In genomic region chr9:65525445-65526195, GRCm38 (mm10) we compare ENCODE assay signal across 25 mouse cellular contexts. TPM values are rescaled to one million over a fixed set of nuclear protein-coding genes. Genes with fewer than 3 reads are reported as not detected.
DNase-seq lines count a peak whose midpoint lies in the region; ATAC-seq and TF ChIP-seq lines count a peak whose summit lies in the region.
"Had no signal": no experiment of that assay in that cellular context is flagged by ENCODE, and none has a peak within 500 bp of the region (broad histone marks: within the 10 kb centered on the region; RNA-seq: fewer than 3 reads in every experiment).

No protein-coding gene starts in this region.

- DNase-seq in adrenal gland, adult (ENCODE audit: inconsistent age in 2 of 2, low spot score in 1 of 2) = peak; percentile 67 to 82
- DNase-seq in adrenal gland, postnatal 14 days = no peak
- peak in 1 of 2 experiments; percentile 41 for DNase-seq in heart, adult 2 months
- no peak for DNase-seq in heart, postnatal 10 days
- DNase-seq in 3134 (ENCODE audit: extremely low read depth, insufficient read length, low spot score) = peak; percentile 66
- DNase-seq in urinary bladder, postnatal 36 days (ENCODE audit: low spot score in 2 of 2) = no peak
- DNase-seq: adrenal gland, adult 8-10 months; cerebellum, adult 2 months; cerebellum, postnatal 36 days; kidney, adult 8-10 months; kidney, postnatal 36 days; midbrain, embryonic 14.5 days; right cerebral cortex, postnatal 14 days; thymus, adult 2 months had no signal

- TF ChIP-seq CTCF in heart, adult 2 months (IDR thresholded peaks at IDR 0.05) = no peak

- H3K9ac ChIP-seq in heart, adult 2 months (ENCODE audit: low read depth, low read length) = no peak overlapping the region
- H3K9ac ChIP-seq in neural tube, embryonic 15.5 days (replicated peaks) = no peak overlapping the region
- H3K9ac ChIP-seq: heart, embryonic 15.5 days; hindbrain, embryonic 14.5 days; limb, embryonic 15.5 days; stomach, embryonic 15.5 days had no signal

- ATAC-seq in neural tube, embryonic 15.5 days (ENCODE audit: low FRiP score) = no peak

- H3K4me2 ChIP-seq in neural tube, embryonic 15.5 days = no peak overlapping the region
- H3K4me2 ChIP-seq: heart, embryonic 15.5 days; hindbrain, embryonic 14.5 days; limb, embryonic 15.5 days; stomach, embryonic 15.5 days had no signal

- no peak overlapping the region for H3K4me3 ChIP-seq in heart, adult 2 months
- no peak overlapping the region for H3K4me3 ChIP-seq in brown adipose tissue, adult 24 weeks (ENCODE audit: insufficient read depth, low read depth, low read length)
- H3K4me3 ChIP-seq in neural tube, embryonic 15.5 days (replicated peaks) = no peak overlapping the region
- H3K4me3 ChIP-seq: heart, embryonic 15.5 days; limb, embryonic 15.5 days; megakaryocyte, embryonic 14.5 days; stomach, embryonic 15.5 days had no signal

- H3K27ac ChIP-seq in heart, adult 2 months = peak overlapping the region; percentile 26
- H3K27ac ChIP-seq in brown adipose tissue, adult 24 weeks (replicated peaks; ENCODE audit: low read depth, low read length) = peak overlapping the region; percentile 67; the same call in 1 of the 2 replicates
- no peak overlapping the region for H3K27ac ChIP-seq in neural tube, embryonic 15.5 days (replicated peaks)
- H3K27ac ChIP-seq: heart, embryonic 15.5 days; hindbrain, embryonic 14.5 days; limb, embryonic 15.5 days; stomach, embryonic 15.5 days had no signal

- H3K9me3 ChIP-seq in neural tube, embryonic 15.5 days (replicated peaks) = no peaks in the 10 kb centered on the region
- H3K9me3 ChIP-seq: heart, embryonic 15.5 days; limb, embryonic 15.5 days; megakaryocyte, embryonic 14.5 days; stomach, embryonic 15.5 days had no signal

- H3K27me3 ChIP-seq in heart, adult 2 months (ENCODE audit: control insufficient read depth, insufficient read depth, low read length) = no peaks in the 10 kb centered on the region
- H3K27me3 ChIP-seq in neural tube, embryonic 15.5 days (replicated peaks) = no peaks in the 10 kb centered on the region
- H3K27me3 ChIP-seq: CH12.LX; limb, embryonic 15.5 days; megakaryocyte, embryonic 14.5 days; stomach, embryonic 15.5 days had no signal

- TF ChIP-seq POLR2A in heart, adult 2 months (IDR thresholded peaks at IDR 0.05; ENCODE audit: insufficient read depth, low read depth, low read length) = no peak

- WGBS in heart, adult 2 months = 49% methylated on average over 10 of the region's 10 CpGs
- WGBS in neural tube, embryonic 15.5 days = 85% methylated on average over 10 of the region's 10 CpGs

- H3K79me2 ChIP-seq in heart, adult 2 months (replicated peaks; ENCODE audit: control insufficient read depth, insufficient read depth, low read length) = no peaks in the 10 kb centered on the region

- TF ChIP-seq EP300 in heart, adult 2 months (IDR thresholded peaks at IDR 0.05; ENCODE audit: insufficient read depth, low read depth, low read length) = no peak

- H3K36me3 ChIP-seq in heart, adult 2 months (ENCODE audit: control insufficient read depth, insufficient read depth, low read length) = no peaks in the 10 kb centered on the region
- H3K36me3 ChIP-seq in neural tube, embryonic 15.5 days = no peaks in the 10 kb centered on the region
- H3K36me3 ChIP-seq: heart, embryonic 15.5 days; limb, embryonic 15.5 days; stomach, embryonic 15.5 days had no signal

- H3K4me1 ChIP-seq in heart, adult 2 months (ENCODE audit: control insufficient read depth, insufficient read depth, low read length) = peaks cover 1% of the 10 kb centered on the region; the same call in 1 of the 2 replicates
- H3K4me1 ChIP-seq in brown adipose tissue, adult 24 weeks (ENCODE audit: control insufficient read depth, insufficient read depth, insufficient read length, low read length) = no peaks in the 10 kb centered on the region; the same call in 1 of the 2 replicates
- H3K4me1 ChIP-seq in neural tube, embryonic 15.5 days = peaks cover 14% of the 10 kb centered on the region

- intact Hi-C loops in heart, adult 2 months (cut with DNase I) = loop anchor here (2.0 kb wide), 2 partner anchors 21 to 139 kb away; no protein-coding TSS in a partner anchor
- intact Hi-C loops in heart, postnatal 10 days (cut with DNase I) = no loop called here

RNA-seq across cellular contexts. Expression of gene Ankdd1a, which starts 5.6 kb away (rescaled TPM):
- 0.41 TPM in 1 of 2 replicates, not detected in the other for total RNA-seq in adrenal gland, postnatal 14 days (2021)
- total RNA-seq in heart, adult 2 months (2021) = not detected
- polyA plus RNA-seq in heart, adult 2 months (2012; rRNA removed) = not detected in 2 replicates
- under 1 TPM in 1 of 2 experiments, not detected in 1; 0.22 TPM for total RNA-seq in heart, postnatal 10 days (2021)
- not detected in 2 replicates for polyA plus RNA-seq in brown adipose tissue, adult 24 weeks (2012; ENCODE audit: insufficient read depth, insufficient read length, missing spikeins)
- polyA plus RNA-seq in neural tube, embryonic 15.5 days (2015; fragmentation: Nextera tagmentation; extraction: Ambion mirVana) = 0.87 and 1.2 TPM in 2 replicates
- total RNA-seq: CH12.LX; heart, adult 8-10 months had no signal
- polyA plus RNA-seq: heart, embryonic 15.5 days; intestine, embryonic 14.5 days; lung, embryonic 16.5 days had no signal

RNA-seq across cellular contexts. Expression of gene Plekho2, which starts 54.2 kb away (rescaled TPM):
- 36.1 and 48.0 TPM in 2 replicates for total RNA-seq in adrenal gland, postnatal 14 days (2021)
- total RNA-seq in heart, adult 2 months (2021) = 10 to 100 TPM in 1 of 2 experiments, 1 to 10 TPM in 1; 9.9 to 11.1 TPM
- 16.5 and 18.8 TPM in 2 replicates for polyA plus RNA-seq in heart, adult 2 months (2012; rRNA removed)
- 10 to 100 TPM; 18.3 to 21.2 TPM for total RNA-seq in heart, postnatal 10 days (2021)
- polyA plus RNA-seq in brown adipose tissue, adult 24 weeks (2012; ENCODE audit: insufficient read depth, insufficient read length, missing spikeins) = 6.2 and 7.5 TPM in 2 replicates
- polyA plus RNA-seq in neural tube, embryonic 15.5 days (2015; fragmentation: Nextera tagmentation; extraction: Ambion mirVana) = 5.0 and 7.7 TPM in 2 replicates

Comparison
In these comparisons a context has a peak if more than half of its experiments do, and no peak if none do; other contexts are left out.
1. DNase-seq: peak in adrenal gland, adult (2 of 2) and 3134 (single experiment); none in adrenal gland, postnatal 14 days (single experiment), heart, postnatal 10 days (0 of 2) and urinary bladder, postnatal 36 days (0 of 2).